Mouse (Mus musculus): ENCODE results near the gene Ube2j1. TPM values are rescaled to one million over a fixed set of nuclear protein-coding genes. Genes with fewer than 3 reads are reported as not detected.

Ube2j1 gene
- 54.6 and 57.7 TPM in 2 replicates for polyA plus RNA-seq (2014; fragmentation: Nextera tagmentation; extraction: Ambion mirVana)

- peak within 1 kb of the TSS; percentile 67 for H3K4me2 ChIP-seq (ENCODE audit: low read depth, low read length, severe bottlenecking)
- no peaks in the 10 kb centered on the region; the same call in 1 of the 2 replicates for H3K9me3 ChIP-seq (ENCODE audit: control insufficient read depth, low read length)
- peak within 1 kb of the TSS; percentile 92 for H3K27ac ChIP-seq (ENCODE audit: low read depth, low read length)
- ATAC-seq (replicated peaks; ENCODE audit: low FRiP score) (peak; percentile 99), DNase-seq (ENCODE audit: low spot score) (peak; percentile 92)
- H3K27me3 ChIP-seq (ENCODE audit: control insufficient read depth, insufficient read depth, low read length): no peaks in the 10 kb centered on the region
- H3K4me3 ChIP-seq (ENCODE audit: low read depth, low read length): peak within 1 kb of the TSS; percentile 78
- H3K9ac ChIP-seq (ENCODE audit: low read length): peak within 1 kb of the TSS; percentile 95
- no peaks in the 10 kb centered on the region; the same call in 1 of the 2 replicates for H3K4me1 ChIP-seq (replicated peaks; ENCODE audit: control insufficient read depth, insufficient read depth, low read length)
- under 1% methylated on average over 86 of the region's 123 CpGs for WGBS
- no peaks in the 10 kb centered on the region; the same call in 1 of the 2 replicates for H3K36me3 ChIP-seq (ENCODE audit: control insufficient read depth, insufficient read depth, low read length)
These were observed at the start of gene Ube2j1 for GRCm38 (mm10) chr4:33031195-33031960. Ube2j1 (plus strand) TSS chr4:33031416.

- peaks cover 15% of the 10 kb centered on the region for H3K4me1 ChIP-seq (replicated peaks; ENCODE audit: control insufficient read depth, insufficient read depth, low read length)
- 26% methylated on average over 5 of the region's 5 CpGs for WGBS
- no peak overlapping the region for H3K4me2 ChIP-seq (ENCODE audit: low read depth, low read length, severe bottlenecking)
- H3K4me3 ChIP-seq (ENCODE audit: low read depth, low read length): no peak overlapping the region
- ATAC-seq (replicated peaks; ENCODE audit: low FRiP score) (no peak), DNase-seq (ENCODE audit: low spot score) (no peak)
- H3K9me3 ChIP-seq (ENCODE audit: control insufficient read depth, low read length): no peaks in the 10 kb centered on the region
- no peak overlapping the region for H3K9ac ChIP-seq (ENCODE audit: low read length)
- H3K27me3 ChIP-seq (ENCODE audit: control insufficient read depth, insufficient read depth, low read length): no peaks in the 10 kb centered on the region; the same call in 1 of the 2 replicates
- no peak overlapping the region for H3K27ac ChIP-seq (ENCODE audit: low read depth, low read length)
- H3K36me3 ChIP-seq (ENCODE audit: control insufficient read depth, insufficient read depth, low read length): no peaks in the 10 kb centered on the region
These were observed 49.6 kb upstream of the Ube2j1 start for GRCm38 (mm10) chr4:32981617-32982016.

- no peak for DNase-seq (ENCODE audit: low spot score)
- Histone ChIP-seq H3K9ac (ENCODE audit: low read length) (peak overlapping the region; percentile 95), H3K27ac (ENCODE audit: low read depth, low read length) (no peak overlapping the region), H3K4me3 (ENCODE audit: low read depth, low read length) (peak overlapping the region; percentile 86), H3K27me3 (ENCODE audit: control insufficient read depth, insufficient read depth, low read length) (no peaks in the 10 kb centered on the region; the same call in 1 of the 2 replicates), H3K4me1 (replicated peaks; ENCODE audit: control insufficient read depth, insufficient read depth, low read length) (peaks cover 15% of the 10 kb centered on the region), H3K9me3 (ENCODE audit: control insufficient read depth, low read length) (no peaks in the 10 kb centered on the region), H3K4me2 (ENCODE audit: low read depth, low read length, severe bottlenecking) (peak overlapping the region; percentile 97), H3K36me3 (ENCODE audit: control insufficient read depth, insufficient read depth, low read length) (no peaks in the 10 kb centered on the region)
- 1% methylated on average over 15 of the region's 15 CpGs for WGBS
- peak; percentile 29; the same call in 1 of the 2 replicates for ATAC-seq (replicated peaks; ENCODE audit: low FRiP score)
These were observed 49.0 kb upstream of the Ube2j1 start for GRCm38 (mm10) chr4:32982041-32982715.

GRCm38 (mm10) chr4:32982716-32983175 lies 48.5 kb upstream of the Ube2j1 start, which contains the start of gene Rragd:
Rragd (plus strand) TSS chr4:32983037.
- H3K4me3 ChIP-seq (ENCODE audit: low read depth, low read length): peak within 1 kb of the TSS; percentile 86
- H3K4me2 ChIP-seq (ENCODE audit: low read depth, low read length, severe bottlenecking): peak within 1 kb of the TSS; percentile 97
- H3K4me1 ChIP-seq (replicated peaks; ENCODE audit: control insufficient read depth, insufficient read depth, low read length): peaks cover 15% of the 10 kb centered on the region
- H3K9me3 ChIP-seq (ENCODE audit: control insufficient read depth, low read length): no peaks in the 10 kb centered on the region
- no peaks in the 10 kb centered on the region for H3K36me3 ChIP-seq (ENCODE audit: control insufficient read depth, insufficient read depth, low read length)
- DNase-seq (ENCODE audit: low spot score): peak; percentile 83
- peak within 1 kb of the TSS; percentile 95 for H3K9ac ChIP-seq (ENCODE audit: low read length)
- H3K27ac ChIP-seq (ENCODE audit: low read depth, low read length): peak within 1 kb of the TSS; percentile 81
- peak; percentile 80 for ATAC-seq (replicated peaks; ENCODE audit: low FRiP score)
- no peaks in the 10 kb centered on the region; the same call in 1 of the 2 replicates for H3K27me3 ChIP-seq (ENCODE audit: control insufficient read depth, insufficient read depth, low read length)
- WGBS: 0% methylated on average over 18 of the region's 18 CpGs

- Histone ChIP-seq H3K27ac (ENCODE audit: low read depth, low read length) (peak overlapping the region; percentile 81), H3K36me3 (ENCODE audit: control insufficient read depth, insufficient read depth, low read length) (no peaks in the 10 kb centered on the region), H3K4me1 (replicated peaks; ENCODE audit: control insufficient read depth, insufficient read depth, low read length) (peaks cover 15% of the 10 kb centered on the region), H3K4me3 (ENCODE audit: low read depth, low read length) (peak overlapping the region; percentile 86), H3K9ac (ENCODE audit: low read length) (peak overlapping the region; percentile 95), H3K4me2 (ENCODE audit: low read depth, low read length, severe bottlenecking) (peak overlapping the region; percentile 97), H3K9me3 (ENCODE audit: control insufficient read depth, low read length) (no peaks in the 10 kb centered on the region), H3K27me3 (ENCODE audit: control insufficient read depth, insufficient read depth, low read length) (no peaks in the 10 kb centered on the region; the same call in 1 of the 2 replicates)
- DNase-seq (ENCODE audit: low spot score) (peak; percentile 86), ATAC-seq (replicated peaks; ENCODE audit: low FRiP score) (peak; percentile 71)
- under 1% methylated on average over 77 of the region's 94 CpGs for WGBS
These were observed 47.8 kb upstream of the Ube2j1 start for GRCm38 (mm10) chr4:32983176-32984155.

GRCm38 (mm10) chr4:32984242-32984641 lies 47.0 kb upstream of the Ube2j1 start:
- under 1% methylated on average over 13 of the region's 13 CpGs for WGBS
- DNase-seq (ENCODE audit: low spot score) (peak; percentile 55), ATAC-seq (replicated peaks; ENCODE audit: low FRiP score) (0 out of 2 replicates have a peak, but pooled peaks have one; percentile 1)
- Histone ChIP-seq H3K27ac (ENCODE audit: low read depth, low read length) (peak overlapping the region; percentile 81), H3K36me3 (ENCODE audit: control insufficient read depth, insufficient read depth, low read length) (no peaks in the 10 kb centered on the region), H3K4me2 (ENCODE audit: low read depth, low read length, severe bottlenecking) (peak overlapping the region; percentile 97), H3K9me3 (ENCODE audit: control insufficient read depth, low read length) (no peaks in the 10 kb centered on the region), H3K27me3 (ENCODE audit: control insufficient read depth, insufficient read depth, low read length) (no peaks in the 10 kb centered on the region; the same call in 1 of the 2 replicates), H3K9ac (ENCODE audit: low read length) (peak overlapping the region; percentile 95), H3K4me1 (replicated peaks; ENCODE audit: control insufficient read depth, insufficient read depth, low read length) (peaks cover 15% of the 10 kb centered on the region), H3K4me3 (ENCODE audit: low read depth, low read length) (peak overlapping the region; percentile 86)

- Histone ChIP-seq H3K4me1 (replicated peaks; ENCODE audit: control insufficient read depth, insufficient read depth, low read length) (peaks cover 15% of the 10 kb centered on the region), H3K4me2 (ENCODE audit: low read depth, low read length, severe bottlenecking) (peak overlapping the region; percentile 97), H3K27me3 (ENCODE audit: control insufficient read depth, insufficient read depth, low read length) (no peaks in the 10 kb centered on the region; the same call in 1 of the 2 replicates), H3K9ac (ENCODE audit: low read length) (peak overlapping the region; percentile 95), H3K9me3 (ENCODE audit: control insufficient read depth, low read length) (no peaks in the 10 kb centered on the region), H3K36me3 (ENCODE audit: control insufficient read depth, insufficient read depth, low read length) (no peaks in the 10 kb centered on the region), H3K27ac (ENCODE audit: low read depth, low read length) (peak overlapping the region; percentile 75), H3K4me3 (ENCODE audit: low read depth, low read length) (peak overlapping the region; percentile 86)
- WGBS: 7% methylated on average over 13 of the region's 13 CpGs
- DNase-seq (ENCODE audit: low spot score): peak; percentile 74
- peak; percentile 20; the same call in 1 of the 2 replicates for ATAC-seq (replicated peaks; ENCODE audit: low FRiP score)
These were observed 46.2 kb upstream of the Ube2j1 start for GRCm38 (mm10) chr4:32984801-32985675.
